9 mouse cellular contexts compared by ENCODE assay signal in genomic region chr7:142737772-142738171, GRCm38 (mm10). TPM values are rescaled to one million over a fixed set of nuclear protein-coding genes. Genes with fewer than 3 reads are reported as not detected.
A peak's percentile ranks its signal among the peaks of the same experiment; 100 is the strongest.
DNase-seq lines count a peak whose midpoint lies in the region; TF ChIP-seq lines count a peak whose summit lies in the region.
"Had no signal": no experiment of that assay in that cellular context is flagged by ENCODE, and none has a peak within 500 bp of the region (broad histone marks: within the 10 kb centered on the region; RNA-seq: fewer than 3 reads in every experiment).

No protein-coding gene starts in this region.

- no peak for DNase-seq in gastrocnemius, adult 2 months
- no peak for DNase-seq in gastrocnemius, adult 8-10 months (ENCODE audit: low spot score in 2 of 2)
- DNase-seq in right cerebral cortex, adult 18-20 months = peak; percentile 4
- no peak for DNase-seq in right cerebral cortex, postnatal 36 days (ENCODE audit: low spot score in 2 of 2)
- peak; percentile 52 for DNase-seq in cerebellum, adult 9-10 months
- peak; percentile 44 for DNase-seq in kidney, adult 9 months
- DNase-seq in mesoderm, embryonic 11.5 days (ENCODE audit: low read depth, low spot score) = peak; percentile 62
- DNase-seq in urinary bladder, postnatal 10 days (ENCODE audit: low spot score) = no peak

- intact Hi-C loops in gastrocnemius, adult 2 months (cut with DNase I) = no loop called here

- no peak overlapping the region for H3K27ac ChIP-seq in gastrocnemius, adult 2 months
- H3K27ac ChIP-seq: liver, embryonic 15.5 days had no signal

- peak; percentile 75 for TF ChIP-seq CTCF in gastrocnemius, adult 2 months (IDR thresholded peaks at IDR 0.05)

- H3K4me3 ChIP-seq in gastrocnemius, adult 2 months = no peak overlapping the region
- H3K4me3 ChIP-seq: liver, embryonic 15.5 days had no signal

RNA-seq across cellular contexts. Expression of gene Ins2, which starts 5.4 kb away (rescaled TPM):
- total RNA-seq in gastrocnemius, adult 2 months (2021) = not detected
- total RNA-seq in gastrocnemius, adult 8-10 months (2022) = not detected

Comparison
In these comparisons a context has a peak if more than half of its experiments do, and no peak if none do; other contexts are left out.
1. DNase-seq: peak in right cerebral cortex, adult 18-20 months (single experiment), cerebellum, adult 9-10 months (single experiment), kidney, adult 9 months (single experiment) and mesoderm, embryonic 11.5 days (single experiment); none in gastrocnemius, adult 2 months (single experiment), gastrocnemius, adult 8-10 months (0 of 2), right cerebral cortex, postnatal 36 days (0 of 2) and urinary bladder, postnatal 10 days (single experiment).